Mouse (Mus musculus) large intestine, adult 2 months (tissue): ENCODE measurements around the gene Tmem41a. TPM values are rescaled to one million over a fixed set of nuclear protein-coding genes. Genes with fewer than 3 reads are reported as not detected.
"Not testable (repeated sequence)": the region's sequence is repeated elsewhere in the genome, so short reads cannot be mapped to it uniquely, and the experiment has no call there.

Source experiments
- DNase-seq: peaks from one replicate; pipeline ENCODE4 v3.0.0-alpha.2; 2012; ENCODE audit warnings: low read depth, low spot score
- WGBS: fragments of 180-500 bp; shearing (Covaris S2); methylation state at CpG from one replicate; pipeline ENCODE4 v1.1.7; 2018; 5-methylcytosine and 5-hydroxymethylcytosine counted together
- polyA plus RNA-seq: library from polyadenylated mRNA; depleted of rRNA; stranded (reverse); fragments of >200 nt; gene quantifications from 2 replicates; pipeline ENCODE4 v1.2.3, GENCODE M21; 2012; rRNA removed

Gene Tmem41a
- polyA plus RNA-seq, result 59.4 and 85.6 TPM in 2 replicates

- WGBS, result 1% methylated on average over 63 of the region's 63 CpGs
These were observed at the start of gene Tmem41a for GRCm38 (mm10) chr16:21946761-21947715. TSS of gene Tmem41a (minus strand) at chr16:21947552.

GRCm38 (mm10) chr16:21996402-21996801 lies 49.0 kb upstream of the Tmem41a start:
- WGBS, result 24% methylated on average over 4 of the region's 4 CpGs
- no peak for DNase-seq

More at GRCm38 (mm10) chr16:21946761-21947715, at the start of gene Tmem41a:
- DNase-seq, result peak; percentile 64

GRCm38 (mm10) chr16:21995304-21995703 lies 48.0 kb upstream of the Tmem41a start, which contains the start of gene Liph:
TSS of gene Liph (minus strand) at chr16:21995663.
- DNase-seq, result peak; percentile 86
- 4% methylated on average over 16 of the region's 16 CpGs for WGBS

- 24% methylated on average over 2 of the region's 2 CpGs for WGBS
- DNase-seq, result no peak
These were observed 44.4 kb upstream of the Tmem41a start for GRCm38 (mm10) chr16:21991774-21992173.

- not testable (repeated sequence) for DNase-seq
These were observed 43.5 kb upstream of the Tmem41a start for GRCm38 (mm10) chr16:21990893-21991292.

- no peak for DNase-seq
- WGBS, result 77% methylated on average over 5 of the region's 5 CpGs
These were observed 40.6 kb upstream of the Tmem41a start for GRCm38 (mm10) chr16:21987956-21988355.

GRCm38 (mm10) chr16:21986191-21986590 lies 38.8 kb upstream of the Tmem41a start:
- no peak for DNase-seq
- WGBS, result 30% methylated on average over 3 of the region's 3 CpGs

- no peak for DNase-seq
- 95% methylated on average over 12 of the region's 12 CpGs for whole genome bisulfite sequencing
These were observed 36.7 kb upstream of the Tmem41a start for GRCm38 (mm10) chr16:21984091-21984490.

GRCm38 (mm10) chr16:21983581-21983980 lies 36.2 kb upstream of the Tmem41a start:
- 96% methylated on average over 4 of the region's 4 CpGs for WGBS
- DNase-seq, result no peak

GRCm38 (mm10) chr16:21983146-21983545 lies 35.8 kb upstream of the Tmem41a start:
- no peak for DNase-seq

GRCm38 (mm10) chr16:21977347-21977746 lies 30.0 kb upstream of the Tmem41a start:
- 80% methylated on average over 5 of the region's 5 CpGs for WGBS
- DNase-seq, result no peak

More at GRCm38 (mm10) chr16:21983146-21983545, 35.8 kb upstream of the Tmem41a start:
- WGBS, result 96% methylated on average over 9 of the region's 9 CpGs

GRCm38 (mm10) chr16:21976203-21976602 lies 28.9 kb upstream of the Tmem41a start:
- no peak for DNase-seq
- WGBS, result 41% methylated on average over 16 of the region's 16 CpGs

- WGBS, result 82% methylated on average over 4 of the region's 4 CpGs
- no peak for DNase-seq
These were observed 24.1 kb upstream of the Tmem41a start for GRCm38 (mm10) chr16:21971446-21971845.

GRCm38 (mm10) chr16:21970536-21970935 lies 23.2 kb upstream of the Tmem41a start:
- DNase-seq, result no peak
- 83% methylated on average over 6 of the region's 6 CpGs for WGBS

GRCm38 (mm10) chr16:21969874-21970273 lies 22.5 kb upstream of the Tmem41a start:
- no peak for DNase-seq
- 71% methylated on average over 5 of the region's 5 CpGs for WGBS

GRCm38 (mm10) chr16:21965576-21965975 lies 18.2 kb upstream of the Tmem41a start:
- WGBS, result 66% methylated on average over 3 of the region's 3 CpGs

GRCm38 (mm10) chr16:21955591-21955990 lies 8.2 kb upstream of the Tmem41a start:
- 88% methylated on average over 12 of the region's 12 CpGs for WGBS
- DNase-seq, result no peak

More at GRCm38 (mm10) chr16:21965576-21965975, 18.2 kb upstream of the Tmem41a start:
- no peak for DNase-seq

- WGBS, result 83% methylated on average over 13 of the region's 13 CpGs
- no peak for DNase-seq
These were observed 18.9 kb downstream of the Tmem41a start for GRCm38 (mm10) chr16:21928471-21928870.

- WGBS, result 88% methylated on average over 7 of the region's 7 CpGs
- no peak for DNase-seq
These were observed 30.7 kb downstream of the Tmem41a start for GRCm38 (mm10) chr16:21916681-21917080.

GRCm38 (mm10) chr16:21913347-21913746 lies 34.0 kb downstream of the Tmem41a start:
- 87% methylated on average over 6 of the region's 6 CpGs for WGBS
- DNase-seq, result no peak

- WGBS, result 77% methylated on average over 7 of the region's 8 CpGs
- not testable (repeated sequence) for DNase-seq
These were observed 38.4 kb downstream of the Tmem41a start for GRCm38 (mm10) chr16:21908906-21909305.
